Mouse (Mus musculus) midbrain, embryonic 10.5 days (tissue): ENCODE data around the gene Snx29. TPM values are rescaled to one million over a fixed set of nuclear protein-coding genes. Genes with fewer than 3 reads are reported as not detected.
A peak's percentile ranks its signal among the peaks of the same experiment; 100 is the strongest.
"Not testable (repeated sequence)": the region's sequence is repeated elsewhere in the genome, so short reads cannot be mapped to it uniquely, and the experiment has no call there.

Experiments used
- DNase-seq: peaks from one replicate; pipeline ENCODE4 v3.0.0-alpha.2; 2017; ENCODE audit warnings: low spot score
- H3K27ac ChIP-seq: fragments of 300-500 bp; sonication (generic); replicated peaks from 2 replicates; pipeline ENCODE4 v1.5.1; 2016; ENCODE audit warnings: mild to moderate bottlenecking
- H3K27me3 ChIP-seq: fragments of 300-500 bp; sonication (generic); 2 replicates; pipeline ENCODE4 v1.6.1; 2016; ENCODE audit warnings: low read depth, mild to moderate bottlenecking; ENCODE audit not compliant: poor library complexity, severe bottlenecking
- H3K36me3 ChIP-seq: fragments of 300-500 bp; sonication (generic); 2 replicates; pipeline ENCODE4 v1.6.1; 2016; ENCODE audit warnings: mild to moderate bottlenecking, moderate library complexity
- H3K4me1 ChIP-seq: fragments of 300-500 bp; sonication (generic); 2 replicates; pipeline ENCODE4 v1.6.1; 2016
- H3K4me3 ChIP-seq: fragments of 300-500 bp; sonication (generic); 2 replicates; pipeline ENCODE4 v1.5.1; 2016; ENCODE audit warnings: mild to moderate bottlenecking, moderate library complexity
- H3K9me3 ChIP-seq: fragments of 300-500 bp; sonication (generic); replicated peaks from 2 replicates; pipeline ENCODE4 v1.6.1; 2016; ENCODE audit warnings: mild to moderate bottlenecking
- WGBS: fragments of 180-500 bp; shearing (Covaris S2); methylation state at CpG from one replicate; pipeline ENCODE4 v1.1.7; 2016; 5-methylcytosine and 5-hydroxymethylcytosine counted together
- polyA plus RNA-seq: library from polyadenylated mRNA; unstranded; fragments of >200 nt; fragmentation: Nextera tagmentation; extraction: Ambion mirVana; gene quantifications from 2 replicates; pipeline ENCODE4 v1.2.1, GENCODE M21; 2016

The Snx29 gene
- polyA plus RNA-seq, 1 experiment from 2014 or later, result 9.7 TPM

GRCm38 (mm10) chr16:11561714-11562113 lies 239.0 kb downstream of the Snx29 start:
- Histone ChIP-seq H3K9me3 (no peaks in the 10 kb centered on the region), H3K36me3 (no peaks in the 10 kb centered on the region), H3K4me3 (no peak overlapping the region), H3K27me3 (no peaks in the 10 kb centered on the region), H3K4me1 (no peaks in the 10 kb centered on the region), H3K27ac (no peak overlapping the region)
- 89% methylated on average over 2 of the region's 2 CpGs for WGBS
- no peak for DNase-seq

GRCm38 (mm10) chr16:11563846-11564245 lies 241.1 kb downstream of the Snx29 start:
- Histone ChIP-seq H3K9me3 (no peaks in the 10 kb centered on the region), H3K27ac (no peak overlapping the region), H3K27me3 (no peaks in the 10 kb centered on the region), H3K4me1 (no peaks in the 10 kb centered on the region), H3K36me3 (no peaks in the 10 kb centered on the region), H3K4me3 (no peak overlapping the region)
- WGBS, result 78% methylated on average over 4 of the region's 4 CpGs
- no peak for DNase-seq

GRCm38 (mm10) chr16:11565126-11565525 lies 242.4 kb downstream of the Snx29 start:
- Histone ChIP-seq H3K27me3 (no peaks in the 10 kb centered on the region), H3K9me3 (no peaks in the 10 kb centered on the region), H3K36me3 (no peaks in the 10 kb centered on the region), H3K27ac (no peak overlapping the region), H3K4me1 (peaks cover 10% of the 10 kb centered on the region), H3K4me3 (no peak overlapping the region)
- WGBS, result 92% methylated on average over 11 of the region's 11 CpGs
- DNase-seq, result no peak

- 83% methylated on average over 3 of the region's 3 CpGs for WGBS
- Histone ChIP-seq H3K27me3 (no peaks in the 10 kb centered on the region), H3K27ac (peak overlapping the region; percentile 52), H3K4me3 (no peak overlapping the region), H3K4me1 (peaks cover 13% of the 10 kb centered on the region), H3K9me3 (no peaks in the 10 kb centered on the region), H3K36me3 (no peaks in the 10 kb centered on the region)
- DNase-seq, result no peak
Measured at GRCm38 (mm10) chr16:11567594-11567993, 244.9 kb downstream of the Snx29 start.

- Histone ChIP-seq H3K9me3 (no peaks in the 10 kb centered on the region), H3K27ac (peak overlapping the region; percentile 52), H3K4me3 (no peak overlapping the region), H3K27me3 (no peaks in the 10 kb centered on the region), H3K36me3 (no peaks in the 10 kb centered on the region), H3K4me1 (peaks cover 13% of the 10 kb centered on the region)
- WGBS, result 78% methylated on average over 4 of the region's 4 CpGs
- no peak for DNase-seq
Measured at GRCm38 (mm10) chr16:11568095-11568494, 245.4 kb downstream of the Snx29 start.

- Histone ChIP-seq H3K27me3 (no peaks in the 10 kb centered on the region), H3K27ac (no peak overlapping the region), H3K36me3 (no peaks in the 10 kb centered on the region), H3K4me3 (no peak overlapping the region), H3K4me1 (peaks cover 13% of the 10 kb centered on the region), H3K9me3 (no peaks in the 10 kb centered on the region)
- DNase-seq, result no peak
Measured at GRCm38 (mm10) chr16:11568601-11569000, 245.9 kb downstream of the Snx29 start.

GRCm38 (mm10) chr16:11569127-11569526 lies 246.4 kb downstream of the Snx29 start:
- no peak for DNase-seq
- Histone ChIP-seq H3K4me3 (no peak overlapping the region), H3K9me3 (no peaks in the 10 kb centered on the region), H3K27me3 (no peaks in the 10 kb centered on the region), H3K27ac (no peak overlapping the region), H3K4me1 (peaks cover 13% of the 10 kb centered on the region), H3K36me3 (no peaks in the 10 kb centered on the region)
- 73% methylated on average over 6 of the region's 6 CpGs for WGBS

GRCm38 (mm10) chr16:11570072-11570471 lies 247.4 kb downstream of the Snx29 start:
- H3K27ac ChIP-seq, result no peak overlapping the region
- no peaks in the 10 kb centered on the region for H3K36me3 ChIP-seq
- no peak overlapping the region for H3K4me3 ChIP-seq
- H3K4me1 ChIP-seq, result peaks cover 13% of the 10 kb centered on the region
- H3K27me3 ChIP-seq, result no peaks in the 10 kb centered on the region
- no peak for DNase-seq
- 68% methylated on average over 2 of the region's 2 CpGs for WGBS
- no peaks in the 10 kb centered on the region for H3K9me3 ChIP-seq

GRCm38 (mm10) chr16:11574517-11574916 lies 251.8 kb downstream of the Snx29 start:
- Histone ChIP-seq H3K36me3 (no peaks in the 10 kb centered on the region), H3K27ac (no peak overlapping the region), H3K4me3 (no peak overlapping the region), H3K9me3 (no peaks in the 10 kb centered on the region), H3K27me3 (no peaks in the 10 kb centered on the region), H3K4me1 (peaks cover 9% of the 10 kb centered on the region)
- WGBS, result 80% methylated on average over 3 of the region's 3 CpGs
- DNase-seq, result no peak

GRCm38 (mm10) chr16:11575733-11576132 lies 253.0 kb downstream of the Snx29 start:
- 76% methylated on average over 3 of the region's 3 CpGs for WGBS
- peaks cover 12% of the 10 kb centered on the region for H3K4me1 ChIP-seq
- not testable (repeated sequence) for H3K4me3 ChIP-seq, H3K27me3 ChIP-seq, H3K9me3 ChIP-seq, DNase-seq, H3K27ac ChIP-seq, H3K36me3 ChIP-seq

GRCm38 (mm10) chr16:11577541-11578255 lies 255.0 kb downstream of the Snx29 start:
- Histone ChIP-seq H3K9me3 (no peaks in the 10 kb centered on the region), H3K4me1 (peaks cover 29% of the 10 kb centered on the region), H3K36me3 (no peaks in the 10 kb centered on the region), H3K27me3 (no peaks in the 10 kb centered on the region), H3K27ac (no peak overlapping the region), H3K4me3 (no peak overlapping the region)
- WGBS, result 79% methylated on average over 3 of the region's 3 CpGs
- DNase-seq, result no peak

GRCm38 (mm10) chr16:11579676-11580098 lies 257.0 kb downstream of the Snx29 start:
- no peak overlapping the region for H3K4me3 ChIP-seq
- H3K9me3 ChIP-seq, result no peaks in the 10 kb centered on the region
- 61% methylated on average over 4 of the region's 4 CpGs for WGBS
- H3K27ac ChIP-seq, result no peak overlapping the region
- H3K36me3 ChIP-seq, result no peaks in the 10 kb centered on the region
- no peaks in the 10 kb centered on the region for H3K27me3 ChIP-seq
- DNase-seq, result peak; percentile 36
- H3K4me1 ChIP-seq, result peaks cover 30% of the 10 kb centered on the region

GRCm38 (mm10) chr16:11583941-11584639 lies 261.4 kb downstream of the Snx29 start:
- WGBS, result 93% methylated on average over 8 of the region's 8 CpGs
- no peaks in the 10 kb centered on the region for H3K36me3 ChIP-seq
- DNase-seq, result no peak
- H3K4me1 ChIP-seq, result peaks cover 31% of the 10 kb centered on the region
- H3K27ac ChIP-seq, result no peak overlapping the region
- no peak overlapping the region for H3K4me3 ChIP-seq
- H3K27me3 ChIP-seq, result no peaks in the 10 kb centered on the region
- H3K9me3 ChIP-seq, result no peaks in the 10 kb centered on the region
